Mouse (Mus musculus): ENCODE measurements around the gene A3galt2. TPM values are rescaled to one million over a fixed set of nuclear protein-coding genes. Genes with fewer than 3 reads are reported as not detected.

The A3galt2 gene
- total and polyA plus RNA-seq, 2 experiments from 2014 or later = 0.10 to 1.1 TPM

DNA sequence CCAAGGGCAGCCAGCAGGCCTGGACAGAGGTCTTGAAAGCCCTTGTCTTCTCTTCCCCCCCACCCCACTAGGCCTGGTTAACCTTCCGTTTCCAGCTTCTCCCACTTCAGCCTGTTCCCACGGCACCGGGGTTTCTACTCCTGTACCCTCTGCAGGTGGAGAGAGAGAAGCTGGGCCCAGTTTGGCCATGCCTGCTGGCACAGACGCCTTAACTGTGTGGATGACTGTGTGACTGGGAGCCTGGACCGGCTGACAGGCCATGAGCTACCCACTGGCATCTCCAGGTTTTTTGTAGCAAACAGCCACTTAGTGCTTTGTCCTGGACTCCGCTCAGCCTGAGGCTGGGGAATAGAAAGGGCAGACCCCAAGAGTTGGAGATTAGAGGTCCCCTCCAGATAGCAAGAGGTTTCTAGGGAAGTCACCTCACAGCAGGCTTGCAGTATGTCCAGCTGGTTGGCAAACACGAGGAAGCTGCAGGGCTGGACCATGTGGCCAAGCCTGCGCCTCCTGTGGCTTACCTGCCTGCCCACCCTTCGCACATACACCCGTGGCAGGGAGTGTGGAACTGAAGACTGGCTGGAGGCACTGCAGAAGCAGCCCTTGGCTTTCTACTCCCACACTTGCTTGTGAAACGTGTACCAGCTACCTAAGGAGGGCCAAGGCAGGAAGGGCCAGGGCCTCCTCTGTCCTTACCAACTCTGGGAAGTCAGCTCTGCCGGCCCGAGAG lies 3.0 kb upstream of the A3galt2 start:
- 84% methylated on average over 13 of the region's 13 CpGs for WGBS
- no peak for DNase-seq (ENCODE audit: low spot score)
- H3K27ac ChIP-seq = no peak overlapping the region

GRCm38 (mm10) chr4:128753571-128753970 lies 1.6 kb upstream of the A3galt2 start:
- Histone ChIP-seq H3K9me3 (ENCODE audit: low read length) (no peaks in the 10 kb centered on the region), H3K27ac (no peak overlapping the region), H3K36me3 (ENCODE audit: insufficient read depth, low read length) (peaks cover 52% of the 10 kb centered on the region), H3K4me3 (ENCODE audit: low read length) (no peak overlapping the region), H3K27me3 (ENCODE audit: insufficient read depth, low read length) (no peaks in the 10 kb centered on the region), H3K4me2 (ENCODE audit: low read depth, low read length) (no peak overlapping the region), H3K9ac (replicated peaks; ENCODE audit: low read length) (no peak overlapping the region), H3K4me1 (ENCODE audit: insufficient read depth, low read length) (no peaks in the 10 kb centered on the region)
- ATAC-seq = no peak
- DNase-seq (ENCODE audit: low spot score) = no peak
- TF ChIP-seq CTCF (IDR thresholded peaks at IDR 0.05; ENCODE audit: low read depth) = no peak
- 77% methylated on average over 7 of the region's 7 CpGs for WGBS

More for the DNA sequence above, 3.0 kb upstream of the A3galt2 start:
- Histone ChIP-seq H3K4me1 (ENCODE audit: insufficient read depth, low read length) (no peaks in the 10 kb centered on the region), H3K9me3 (ENCODE audit: low read length) (no peaks in the 10 kb centered on the region), H3K36me3 (ENCODE audit: insufficient read depth, low read length) (peaks cover 66% of the 10 kb centered on the region), H3K9ac (replicated peaks; ENCODE audit: low read length) (no peak overlapping the region), H3K4me2 (ENCODE audit: low read depth, low read length) (no peak overlapping the region), H3K27me3 (ENCODE audit: insufficient read depth, low read length) (no peaks in the 10 kb centered on the region), H3K4me3 (ENCODE audit: low read length) (no peak overlapping the region)
- ATAC-seq = no peak
- TF ChIP-seq CTCF (IDR thresholded peaks at IDR 0.05; ENCODE audit: low read depth) = no peak

GRCm38 (mm10) chr4:128755900-128756299 lies 736 bp downstream of the A3galt2 start:
- Histone ChIP-seq H3K9me3 (ENCODE audit: low read length) (no peaks in the 10 kb centered on the region), H3K36me3 (ENCODE audit: insufficient read depth, low read length) (peaks cover 29% of the 10 kb centered on the region), H3K9ac (replicated peaks; ENCODE audit: low read length) (no peak overlapping the region), H3K4me1 (ENCODE audit: insufficient read depth, low read length) (no peaks in the 10 kb centered on the region), H3K27me3 (ENCODE audit: insufficient read depth, low read length) (no peaks in the 10 kb centered on the region), H3K27ac (peak overlapping the region; percentile 54; the same call in 1 of the 2 replicates), H3K4me2 (ENCODE audit: low read depth, low read length) (no peak overlapping the region), H3K4me3 (ENCODE audit: low read length) (no peak overlapping the region)
- ATAC-seq (peak; percentile 63; the same call in 1 of the 2 replicates), DNase-seq (ENCODE audit: low spot score) (peak; percentile 46)
- TF ChIP-seq CTCF (IDR thresholded peaks at IDR 0.05; ENCODE audit: low read depth) = peak; percentile 22; the same call in 1 of the 2 replicates
- 54% methylated on average over 7 of the region's 7 CpGs for WGBS

GRCm38 (mm10) chr4:128759214-128759613 lies 4.0 kb downstream of the A3galt2 start:
- no peaks in the 10 kb centered on the region for H3K4me1 ChIP-seq (ENCODE audit: insufficient read depth, low read length)
- no peak overlapping the region for H3K27ac ChIP-seq
- no peaks in the 10 kb centered on the region for H3K9me3 ChIP-seq (ENCODE audit: low read length)
- no peak for TF ChIP-seq CTCF (IDR thresholded peaks at IDR 0.05; ENCODE audit: low read depth)
- 75% methylated on average over 5 of the region's 5 CpGs for WGBS
- ATAC-seq (no peak), DNase-seq (ENCODE audit: low spot score) (no peak)
- no peaks in the 10 kb centered on the region for H3K27me3 ChIP-seq (ENCODE audit: insufficient read depth, low read length)
- no peak overlapping the region for H3K9ac ChIP-seq (replicated peaks; ENCODE audit: low read length)
- no peak overlapping the region for H3K4me3 ChIP-seq (ENCODE audit: low read length)
- H3K4me2 ChIP-seq (ENCODE audit: low read depth, low read length) = no peak overlapping the region
- no peaks in the 10 kb centered on the region; the same call in 1 of the 2 replicates for H3K36me3 ChIP-seq (ENCODE audit: insufficient read depth, low read length)

GRCm38 (mm10) chr4:128760029-128760428 lies 4.9 kb downstream of the A3galt2 start:
- no peak overlapping the region for H3K9ac ChIP-seq (replicated peaks; ENCODE audit: low read length)
- 92% methylated on average over 6 of the region's 6 CpGs for WGBS
- H3K27me3 ChIP-seq (ENCODE audit: insufficient read depth, low read length) = no peaks in the 10 kb centered on the region
- DNase-seq (ENCODE audit: low spot score) (no peak), ATAC-seq (no peak)
- no peak overlapping the region for H3K4me2 ChIP-seq (ENCODE audit: low read depth, low read length)
- TF ChIP-seq CTCF (IDR thresholded peaks at IDR 0.05; ENCODE audit: low read depth) = no peak
- no peaks in the 10 kb centered on the region for H3K4me1 ChIP-seq (ENCODE audit: insufficient read depth, low read length)
- H3K9me3 ChIP-seq (ENCODE audit: low read length) = no peaks in the 10 kb centered on the region
- no peaks in the 10 kb centered on the region; the same call in 1 of the 2 replicates for H3K36me3 ChIP-seq (ENCODE audit: insufficient read depth, low read length)
- no peak overlapping the region for H3K4me3 ChIP-seq (ENCODE audit: low read length)
- H3K27ac ChIP-seq = no peak overlapping the region

DNA sequence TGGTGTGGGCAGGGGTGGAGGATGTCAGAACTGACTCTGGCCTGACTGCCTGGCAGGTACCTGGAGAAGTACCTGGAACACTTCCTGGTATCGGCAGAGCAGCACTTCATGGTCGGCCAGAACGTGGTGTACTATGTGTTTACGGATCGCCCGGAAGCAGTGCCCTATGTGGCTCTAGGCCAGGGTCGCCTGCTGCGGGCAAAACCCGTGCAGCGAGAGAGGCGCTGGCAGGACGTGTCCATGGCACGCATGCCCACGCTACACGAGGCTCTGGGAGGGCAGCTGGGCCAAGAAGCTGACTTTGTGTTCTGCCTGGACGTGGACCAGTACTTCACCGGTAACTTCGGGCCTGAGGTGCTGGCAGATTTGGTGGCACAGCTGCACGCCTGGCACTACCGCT lies 11.8 kb downstream of the A3galt2 start:
- no peak overlapping the region for H3K4me2 ChIP-seq (ENCODE audit: low read depth, low read length)
- H3K4me3 ChIP-seq (ENCODE audit: low read length) = no peak overlapping the region
- WGBS = 87% methylated on average over 20 of the region's 20 CpGs
- H3K27ac ChIP-seq = no peak overlapping the region
- ATAC-seq = no peak
- no peaks in the 10 kb centered on the region for H3K9me3 ChIP-seq (ENCODE audit: low read length)
- H3K27me3 ChIP-seq (ENCODE audit: insufficient read depth, low read length) = no peaks in the 10 kb centered on the region
- H3K36me3 ChIP-seq (ENCODE audit: insufficient read depth, low read length) = no peaks in the 10 kb centered on the region
- H3K9ac ChIP-seq (replicated peaks; ENCODE audit: low read length) = no peak overlapping the region
- no peak for TF ChIP-seq CTCF (IDR thresholded peaks at IDR 0.05; ENCODE audit: low read depth)
- DNase-seq (ENCODE audit: low spot score) = no peak
- H3K4me1 ChIP-seq (ENCODE audit: insufficient read depth, low read length) = no peaks in the 10 kb centered on the region

GRCm38 (mm10) chr4:128768120-128768519 lies 13.0 kb downstream of the A3galt2 start:
- H3K9ac ChIP-seq (replicated peaks; ENCODE audit: low read length) = no peak overlapping the region
- DNase-seq (ENCODE audit: low spot score) (no peak), ATAC-seq (no peak)
- H3K4me1 ChIP-seq (ENCODE audit: insufficient read depth, low read length) = no peaks in the 10 kb centered on the region
- H3K9me3 ChIP-seq (ENCODE audit: low read length) = no peaks in the 10 kb centered on the region
- H3K27me3 ChIP-seq (ENCODE audit: insufficient read depth, low read length) = no peaks in the 10 kb centered on the region
- no peaks in the 10 kb centered on the region; the same call in 1 of the 2 replicates for H3K36me3 ChIP-seq (ENCODE audit: insufficient read depth, low read length)
- whole genome bisulfite sequencing = 64% methylated on average over 13 of the region's 13 CpGs
- H3K27ac ChIP-seq = no peak overlapping the region
- no peak for TF ChIP-seq CTCF (IDR thresholded peaks at IDR 0.05; ENCODE audit: low read depth)
- H3K4me2 ChIP-seq (ENCODE audit: low read depth, low read length) = no peak overlapping the region
- no peak overlapping the region for H3K4me3 ChIP-seq (ENCODE audit: low read length)
